Mouse (Mus musculus) liver, embryonic 14.5 days (tissue): ENCODE results near the gene Rad51b. TPM values are rescaled to one million over a fixed set of nuclear protein-coding genes. Genes with fewer than 3 reads are reported as not detected.

Experiments
- ATAC-seq: fragments of 200-750 bp; cut with Nextera tagmentation; 2 replicates; pipeline ENCODE4 v1.8.0; 2017; ENCODE audit warnings: moderate number of reproducible peaks, mild to moderate bottlenecking, moderate library complexity; ENCODE audit not compliant: insufficient read depth
- DNase-seq, 3 experiments: peaks; one replicate each; pipeline ENCODE4 v3.0.0-alpha.2; 2012 to 2013; ENCODE audit warnings: low read depth in 3 of 3, low spot score in 3 of 3
- H3K27ac ChIP-seq: fragments of 300-500 bp; sonication (generic); 2 replicates; pipeline ENCODE4 v1.5.1; 2014; ENCODE audit warnings: moderate library complexity, mild to moderate bottlenecking, control low read depth, inconsistent platforms
- H3K27me3 ChIP-seq: fragments of 300-500 bp; sonication (generic); 2 replicates; pipeline ENCODE4 v1.6.1; 2014; ENCODE audit warnings: mild to moderate bottlenecking, low read length, moderate library complexity; ENCODE audit not compliant: control insufficient read depth, insufficient read depth
- H3K36me3 ChIP-seq: fragments of 300-500 bp; sonication (generic); replicated peaks from 2 replicates; pipeline ENCODE4 v1.6.1; 2014; ENCODE audit warnings: low read depth; ENCODE audit not compliant: control insufficient read depth, insufficient read depth
- H3K4me1 ChIP-seq, 2 experiments: fragments of 200-500 bp in 1 of 2; fragments of 300-500 bp in 1 of 2; sonication (generic) in 1 of 2; replicated peaks; 2 replicates each; pipeline ENCODE4 v1.6.1; 2012 to 2014; ENCODE audit warnings: antibody characterized with exemption in 1 of 2, inconsistent platforms in 1 of 2, low read length in 1 of 2; ENCODE audit not compliant: control insufficient read depth in 2 of 2, insufficient read depth in 2 of 2
- H3K4me2 ChIP-seq: fragments of 300-500 bp; sonication (generic); 2 replicates; pipeline ENCODE4 v1.6.1; 2014; ENCODE audit warnings: low read depth, mild to moderate bottlenecking, control low read depth, moderate library complexity
- H3K4me3 ChIP-seq, 2 experiments: fragments of 200-500 bp in 1 of 2; fragments of 300-500 bp in 1 of 2; sonication (generic) in 1 of 2; 2 replicates each; pipeline ENCODE4 v1.5.1; 2012 to 2014; ENCODE audit warnings: low read depth in 2 of 2, low read length in 2 of 2, mild to moderate bottlenecking in 2 of 2, control low read depth in 1 of 2, inconsistent platforms in 1 of 2, moderate library complexity in 1 of 2; ENCODE audit not compliant: insufficient read depth in 1 of 2
- H3K9ac ChIP-seq: fragments of 300-500 bp; sonication (generic); replicated peaks from 2 replicates; pipeline ENCODE4 v1.6.1; 2014; ENCODE audit warnings: mild to moderate bottlenecking, control low read depth, moderate library complexity
- H3K9me3 ChIP-seq: fragments of 300-500 bp; sonication (generic); 2 replicates; pipeline ENCODE4 v1.6.1; 2016; ENCODE audit warnings: low read length, mixed read lengths; ENCODE audit not compliant: control insufficient read depth
- CTCF ChIP-seq: IDR thresholded peaks from 2 replicates; pipeline ENCODE4 v1.5.1; 2016; ENCODE audit warnings: antibody characterized with exemption, low read depth, control low read depth
- EP300 ChIP-seq: IDR thresholded peaks from 2 replicates; pipeline ENCODE4 v1.6.1; 2016; ENCODE audit warnings: antibody characterized with exemption, low read depth
- WGBS: fragments of 180-500 bp; shearing (Covaris S2); extraction: QIAGEN DNeasy Blood & Tissue Kit; methylation state at CpG from one replicate; pipeline ENCODE4 v1.1.7; 2014; ENCODE audit not compliant: insufficient replicate concordance; 5-methylcytosine and 5-hydroxymethylcytosine counted together
- polyA plus RNA-seq, 2 experiments: library from polyadenylated mRNA; depleted of rRNA in 1 of 2; stranded (reverse) in 1 of 2; unstranded in 1 of 2; fragments of >200 nt; fragmentation: Nextera tagmentation in 1 of 2; extraction: Ambion mirVana in 1 of 2; gene quantifications; 2 replicates each; pipeline versions ENCODE4 v1.2.1 to v1.2.3; 2012 to 2014

Rad51b gene
- polyA plus RNA-seq, 2 experiments: 2.3 to 5.1 TPM

DNA sequence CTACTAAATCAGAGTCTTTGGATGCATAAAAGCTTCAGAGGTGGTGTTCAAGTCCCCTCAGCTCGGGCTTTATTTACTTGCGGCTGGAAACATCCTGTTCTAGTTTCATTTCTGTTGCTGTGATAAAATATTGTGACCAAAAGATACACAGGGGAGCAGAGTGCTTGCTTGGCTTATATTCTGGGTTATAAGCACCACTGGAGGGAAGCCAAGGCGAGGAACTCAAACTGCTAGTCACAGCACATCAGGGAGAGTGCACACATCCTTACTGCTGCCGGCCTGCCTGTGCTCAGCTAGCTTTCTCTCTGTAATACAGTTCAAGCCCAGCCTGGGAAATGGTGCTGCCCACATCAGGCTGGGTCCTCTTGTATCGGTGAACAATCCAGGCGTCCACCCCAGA lies 43.4 kb downstream of the Rad51b start:
- DNase-seq (no peak), ATAC-seq (no peak)
- Histone ChIP-seq H3K27ac (no peak overlapping the region), H3K4me3 (no peak overlapping the region), H3K36me3 (no peaks in the 10 kb centered on the region), H3K4me1 (no peaks in the 10 kb centered on the region), H3K27me3 (no peaks in the 10 kb centered on the region), H3K9ac (no peak overlapping the region), H3K4me2 (no peak overlapping the region), H3K9me3 (no peaks in the 10 kb centered on the region)
- WGBS: 71% methylated on average over 6 of the region's 6 CpGs
- no peak for TF ChIP-seq EP300
- TF ChIP-seq CTCF: no peak

DNA sequence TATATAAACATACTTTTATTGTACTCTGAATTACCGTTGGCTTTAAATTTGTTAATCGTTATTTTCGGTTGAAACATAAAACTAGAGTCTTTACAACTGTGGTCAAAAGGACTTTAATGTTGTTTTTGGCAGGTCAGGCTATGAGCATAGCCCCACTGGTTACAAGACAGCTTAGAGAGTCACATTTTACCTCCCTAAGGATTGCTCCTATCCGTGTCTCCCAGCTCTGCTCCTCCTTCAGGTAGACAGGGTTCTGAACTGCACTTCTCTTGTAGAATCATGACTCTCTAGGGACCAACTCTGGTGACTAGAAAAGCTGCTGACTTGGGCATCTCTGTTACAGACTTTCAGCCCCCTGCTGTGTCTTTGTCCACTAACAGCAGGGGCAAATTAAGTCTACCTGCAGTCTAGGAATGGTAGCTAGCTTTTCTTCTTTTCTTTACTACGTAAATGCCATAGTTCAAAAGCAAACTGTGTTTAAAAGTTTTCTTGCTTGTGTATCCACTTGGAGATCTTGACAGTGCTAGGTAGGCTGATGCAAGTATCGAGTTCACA lies 44.3 kb downstream of the Rad51b start:
- DNase-seq (no peak), ATAC-seq (no peak)
- no peak for TF ChIP-seq EP300
- TF ChIP-seq CTCF: no peak
- WGBS: 72% methylated on average over 6 of the region's 6 CpGs
- Histone ChIP-seq H3K36me3 (no peaks in the 10 kb centered on the region), H3K9ac (no peak overlapping the region), H3K27me3 (no peaks in the 10 kb centered on the region), H3K27ac (no peak overlapping the region), H3K4me2 (no peak overlapping the region), H3K4me1 (no peaks in the 10 kb centered on the region), H3K9me3 (no peaks in the 10 kb centered on the region), H3K4me3 (no peak overlapping the region)

DNA sequence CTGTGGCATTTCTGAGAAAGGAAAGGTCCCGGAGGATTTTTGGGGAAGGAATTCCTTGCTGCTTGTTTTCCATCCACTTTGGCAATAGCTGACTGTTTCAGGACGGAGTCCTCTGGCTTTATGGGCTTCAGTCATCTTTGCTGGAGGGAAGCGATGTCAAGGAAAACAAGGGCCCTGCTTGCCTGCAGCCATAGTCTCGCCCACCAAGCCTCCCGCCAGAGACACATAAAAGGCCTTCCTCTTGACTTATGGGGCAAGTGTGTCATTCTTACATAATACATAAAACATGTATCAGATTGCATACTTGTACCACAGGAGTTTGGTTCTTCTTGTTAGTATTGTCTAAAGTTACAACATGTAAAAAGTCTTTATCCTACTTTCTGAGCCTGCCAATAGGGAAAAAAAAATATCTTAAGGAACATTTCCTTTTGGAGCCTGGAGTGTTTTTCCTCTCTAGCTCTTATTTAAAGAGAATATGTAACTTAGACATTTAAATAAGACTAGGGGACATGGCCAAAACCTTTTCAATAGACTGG lies 49.2 kb downstream of the Rad51b start:
- H3K4me2 ChIP-seq: no peak overlapping the region
- ATAC-seq (no peak), DNase-seq (no peak)
- TF ChIP-seq CTCF (no peak), EP300 (no peak)
- no peak overlapping the region for H3K4me3 ChIP-seq
- WGBS: 76% methylated on average over 5 of the region's 5 CpGs
- H3K9me3 ChIP-seq: no peaks in the 10 kb centered on the region
- H3K9ac ChIP-seq: no peak overlapping the region
- no peak overlapping the region for H3K27ac ChIP-seq
- H3K27me3 ChIP-seq: no peaks in the 10 kb centered on the region
- no peaks in the 10 kb centered on the region for H3K36me3 ChIP-seq
- no peaks in the 10 kb centered on the region for H3K4me1 ChIP-seq

- peak; percentile 33; the same call in 1 of the 2 replicates for ATAC-seq
- 18% methylated on average over 6 of the region's 6 CpGs for WGBS
- TF ChIP-seq EP300 (no peak), CTCF (peak; percentile 76)
These were observed 50.6 kb downstream of the Rad51b start for GRCm38 (mm10) chr12:79347643-79348042.

DNA sequence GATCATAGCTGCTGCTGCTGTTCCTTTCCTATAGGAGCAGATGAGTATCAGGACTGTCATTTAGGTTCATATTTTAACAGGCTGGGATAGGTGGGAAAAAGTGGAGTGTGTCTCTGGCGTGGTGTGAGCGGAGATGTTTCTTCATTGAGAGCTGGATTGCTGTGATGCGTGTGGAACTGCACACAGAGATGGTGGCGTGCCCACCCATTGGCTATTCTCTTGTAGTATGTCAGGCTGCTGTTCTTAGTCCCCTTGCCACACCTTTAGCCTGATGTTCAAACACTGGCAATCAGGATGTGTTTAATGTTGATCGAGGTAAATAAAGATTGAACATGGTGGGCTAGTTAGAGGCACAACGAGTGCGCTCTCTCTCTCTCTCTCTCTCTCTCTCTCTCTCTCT lies 54.4 kb downstream of the Rad51b start:
- Histone ChIP-seq H3K4me3 (no peak overlapping the region), H3K4me1 (peaks cover 10 to 16% of the 10 kb centered on the region in 2 experiments), H3K36me3 (no peaks in the 10 kb centered on the region), H3K27me3 (no peaks in the 10 kb centered on the region), H3K9ac (no peak overlapping the region), H3K4me2 (no peak overlapping the region), H3K9me3 (no peaks in the 10 kb centered on the region), H3K27ac (no peak overlapping the region)
- ATAC-seq (no peak), DNase-seq (no peak)
- 78% methylated on average over 7 of the region's 7 CpGs for WGBS
- TF ChIP-seq CTCF: no peak
- no peak for TF ChIP-seq EP300

More at GRCm38 (mm10) chr12:79347643-79348042, 50.6 kb downstream of the Rad51b start:
- DNase-seq: peak; percentile 38 to 49 (median 42)
- Histone ChIP-seq H3K4me3 (no peak overlapping the region), H3K27ac (no peak overlapping the region), H3K36me3 (no peaks in the 10 kb centered on the region), H3K27me3 (no peaks in the 10 kb centered on the region), H3K4me2 (no peak overlapping the region), H3K9ac (no peak overlapping the region), H3K4me1 (peaks cover 4 to 10% of the 10 kb centered on the region in 2 experiments), H3K9me3 (no peaks in the 10 kb centered on the region)
